ENCODE assay signal across 8 mouse cellular contexts in genomic region chr10:20952926-20953325, GRCm38 (mm10). TPM values are rescaled to one million over a fixed set of nuclear protein-coding genes. Genes with fewer than 3 reads are reported as not detected.
DNase-seq lines count a peak whose midpoint lies in the region.

No protein-coding gene starts in this region.

- H3K36me3 ChIP-seq in hindbrain, embryonic 10.5 days: no peaks in the 10 kb centered on the region
- H3K36me3 ChIP-seq in midbrain, embryonic 10.5 days: no peaks in the 10 kb centered on the region

- H3K27ac ChIP-seq in hindbrain, embryonic 10.5 days: peak overlapping the region; percentile 96
- peak overlapping the region; percentile 95 for H3K27ac ChIP-seq in midbrain, embryonic 10.5 days (replicated peaks)

- peak overlapping the region; percentile 89 for H3K4me3 ChIP-seq in hindbrain, embryonic 10.5 days
- H3K4me3 ChIP-seq in midbrain, embryonic 10.5 days: peak overlapping the region; percentile 74

- H3K4me1 ChIP-seq in hindbrain, embryonic 10.5 days (replicated peaks): peaks cover 11% of the 10 kb centered on the region
- H3K4me1 ChIP-seq in midbrain, embryonic 10.5 days: peaks cover 10% of the 10 kb centered on the region

- H3K27me3 ChIP-seq in hindbrain, embryonic 10.5 days (ENCODE audit: insufficient read depth, poor library complexity, severe bottlenecking): no peaks in the 10 kb centered on the region
- no peaks in the 10 kb centered on the region for H3K27me3 ChIP-seq in midbrain, embryonic 10.5 days (ENCODE audit: low read depth, poor library complexity, severe bottlenecking)

- 4% methylated on average over 11 of the region's 11 CpGs for WGBS in hindbrain, embryonic 10.5 days
- WGBS in midbrain, embryonic 10.5 days: 4% methylated on average over 11 of the region's 11 CpGs

- intact Hi-C loops in gastrocnemius, postnatal 14 days (cut with DNase I; ENCODE audit: low total_unique reads): no loop called here

- peak; percentile 8 to 13 for DNase-seq in kidney, adult 8-10 months
- no peak for DNase-seq in kidney, postnatal 25 days
- DNase-seq in MN1 (ENCODE audit: low spot score): peak; percentile 57
- DNase-seq in hindbrain, embryonic 10.5 days (ENCODE audit: low spot score): no peak
- DNase-seq in midbrain, embryonic 10.5 days (ENCODE audit: low spot score): no peak
- no peak for DNase-seq in gastrocnemius, postnatal 14 days
- DNase-seq in layer of hippocampus, postnatal 25 days (ENCODE audit: extremely low spot score in 1 of 2, low spot score in 1 of 2): no peak
- DNase-seq in thymus, adult 18-20 months: no peak

- no peaks in the 10 kb centered on the region for H3K9me3 ChIP-seq in hindbrain, embryonic 10.5 days
- H3K9me3 ChIP-seq in midbrain, embryonic 10.5 days (replicated peaks): no peaks in the 10 kb centered on the region

RNA-seq across cellular contexts. Expression of gene Ahi1, which starts 0.6 kb away (rescaled TPM):
- 16.0 and 16.1 TPM in 2 replicates for polyA plus RNA-seq in hindbrain, embryonic 10.5 days (2016; fragmentation: Nextera tagmentation; extraction: Ambion mirVana)
- 17.8 and 21.0 TPM in 2 replicates for polyA plus RNA-seq in midbrain, embryonic 10.5 days (2016; fragmentation: Nextera tagmentation; extraction: Ambion mirVana)
- total RNA-seq in gastrocnemius, postnatal 14 days (2021): 1 to 10 TPM; 1.2 to 1.6 TPM
- total RNA-seq in layer of hippocampus, postnatal 25 days (2021): 100 to 1,000 TPM; 192 to 215 TPM

Comparison
In these comparisons a context has a peak if more than half of its experiments do, and no peak if none do; other contexts are left out.
1. DNase-seq: peak in kidney, adult 8-10 months (2 of 2) and MN1 (single experiment); none in kidney, postnatal 25 days (0 of 2), hindbrain, embryonic 10.5 days (single experiment), midbrain, embryonic 10.5 days (single experiment), gastrocnemius, postnatal 14 days (single experiment), layer of hippocampus, postnatal 25 days (0 of 2) and thymus, adult 18-20 months (0 of 2).
2. RNA of gene Ahi1, which starts 0.6 kb away (total RNA-seq): 192 to 215 TPM in layer of hippocampus, postnatal 25 days; 1.2 to 1.6 TPM in gastrocnemius, postnatal 14 days; every median in the first group is over 10 times any median in the second.